Mouse (Mus musculus): Measurements from ENCODE around the gene Bid. TPM values are rescaled to one million over a fixed set of nuclear protein-coding genes. Genes with fewer than 3 reads are reported as not detected.

Bid gene
- total RNA-seq, 4 experiments from 2014 or later: 9.8 to 14.0 (median 11.5) TPM

Other genes with a start within 250 kb of the Bid start
- 10 to 100 TPM; 63.7 to 71.1 (median 66.6) TPM for gene Slc25a18, start 143.3 kb downstream of the Bid start, total RNA-seq (2022)
- gene Atp6v1e1, start 94.1 kb downstream of the Bid start, total RNA-seq (2022): 100 to 1,000 TPM; 533 to 587 (median 557) TPM
- 10 to 100 TPM; 34.1 to 53.4 (median 45.8) TPM for gene Bcl2l13, start 80.6 kb downstream of the Bid start, total RNA-seq (2022)
- gene Mical3, start 214.1 kb upstream of the Bid start, total RNA-seq (2022): 100 to 1,000 TPM; 105 to 113 (median 110) TPM